Mouse (Mus musculus) heart, postnatal 36 days (tissue): ENCODE measurements around the gene Prss35. TPM values are rescaled to one million over a fixed set of nuclear protein-coding genes. Genes with fewer than 3 reads are reported as not detected.

ENCODE experiments used
- DNase-seq, 2 experiments: peaks; one replicate each; pipeline ENCODE4 v3.0.0; 2021 to 2022
- intact Hi-C: fragments of 180-260 bp; cut with DNase I; formaldehyde crosslinking; loops from one replicate; pipeline ENCODE4 v1.15.1; 2025
- total RNA-seq, 2 experiments: library from RNA; stranded (reverse); gene quantifications; 2 replicates each; pipeline ENCODE4 v1.2.3; 2021

Prss35 gene
- under 1 TPM; 0.27 to 0.42 TPM for total RNA-seq

DNA sequence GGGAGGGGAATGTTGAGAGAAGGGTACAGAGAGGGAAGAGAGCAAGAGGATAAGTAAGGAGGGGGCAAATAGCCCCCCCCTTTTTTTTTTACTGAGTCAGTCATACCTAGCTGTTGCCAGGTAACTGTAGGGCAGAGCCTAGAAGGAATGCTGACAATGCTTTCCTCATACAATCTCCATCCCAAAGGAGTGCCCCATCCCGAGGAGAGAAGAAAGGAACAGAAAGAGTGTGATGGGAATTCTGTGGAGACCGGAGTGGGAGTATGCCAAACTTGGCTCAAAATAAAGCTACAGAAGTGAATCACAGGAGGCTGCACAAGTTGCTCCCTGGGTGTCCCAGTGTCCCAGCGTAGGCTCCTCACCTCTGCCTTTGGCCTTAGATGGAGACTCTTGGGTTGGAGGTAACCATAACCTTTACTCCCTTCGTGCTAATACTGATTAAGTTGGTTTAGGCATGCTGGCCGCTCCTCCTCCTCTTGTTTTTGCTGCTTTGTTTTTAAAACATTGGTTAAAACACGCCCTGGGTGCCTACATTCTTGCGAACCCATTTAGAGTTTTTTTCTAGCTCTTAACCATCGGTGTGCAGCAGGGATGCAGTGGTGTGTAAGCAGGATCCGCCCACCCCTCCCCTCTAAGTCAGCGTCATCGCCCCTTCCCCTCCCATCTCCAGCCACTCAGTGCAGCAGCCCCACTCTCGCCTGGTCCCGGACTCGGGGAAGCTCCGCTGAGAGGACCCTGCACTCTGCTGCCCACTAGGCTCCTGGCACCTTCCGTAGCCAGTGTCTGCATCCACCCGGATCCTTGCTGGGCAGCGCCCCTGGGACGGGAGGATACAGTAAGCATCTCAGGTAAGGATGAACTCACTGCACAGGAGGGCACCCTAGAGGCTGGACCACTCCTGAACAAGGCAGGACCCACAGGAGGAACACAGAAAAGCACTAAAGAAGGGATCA, at the start of gene Prss35:
Gene Prss35 (plus strand): TSS at position 691 of the 953 bp plus-strand sequence.
- no peak for DNase-seq
- intact Hi-C loops = loop anchor here (5.0 kb wide), 1 partner anchor 101 kb away; no protein-coding TSS in a partner anchor

- intact Hi-C loops = no loop called here
These were observed 49.5 kb upstream of the Prss35 start for GRCm38 (mm10) chr9:86693935-86694334.

DNA sequence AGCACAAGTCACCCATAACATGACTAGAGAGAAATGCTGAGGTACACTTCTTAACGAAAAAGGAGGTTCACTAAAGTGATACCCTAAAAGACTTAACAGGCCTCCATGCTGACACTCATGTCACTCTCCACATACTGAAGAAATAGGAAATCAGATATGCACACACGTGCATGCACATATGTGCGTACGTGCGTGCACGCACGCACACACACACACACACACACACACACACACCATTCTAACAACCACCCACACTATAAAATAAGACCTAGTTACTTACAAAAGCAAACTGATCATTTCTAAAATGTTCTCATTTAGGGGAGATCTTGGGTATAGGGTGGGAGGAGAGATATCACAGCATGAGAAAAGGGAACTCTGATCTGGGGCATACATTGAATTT, 48.8 kb upstream of the Prss35 start:
- intact Hi-C loops = no loop called here
- DNase-seq = no peak

More at GRCm38 (mm10) chr9:86693935-86694334, 49.5 kb upstream of the Prss35 start:
- DNase-seq = no peak

DNA sequence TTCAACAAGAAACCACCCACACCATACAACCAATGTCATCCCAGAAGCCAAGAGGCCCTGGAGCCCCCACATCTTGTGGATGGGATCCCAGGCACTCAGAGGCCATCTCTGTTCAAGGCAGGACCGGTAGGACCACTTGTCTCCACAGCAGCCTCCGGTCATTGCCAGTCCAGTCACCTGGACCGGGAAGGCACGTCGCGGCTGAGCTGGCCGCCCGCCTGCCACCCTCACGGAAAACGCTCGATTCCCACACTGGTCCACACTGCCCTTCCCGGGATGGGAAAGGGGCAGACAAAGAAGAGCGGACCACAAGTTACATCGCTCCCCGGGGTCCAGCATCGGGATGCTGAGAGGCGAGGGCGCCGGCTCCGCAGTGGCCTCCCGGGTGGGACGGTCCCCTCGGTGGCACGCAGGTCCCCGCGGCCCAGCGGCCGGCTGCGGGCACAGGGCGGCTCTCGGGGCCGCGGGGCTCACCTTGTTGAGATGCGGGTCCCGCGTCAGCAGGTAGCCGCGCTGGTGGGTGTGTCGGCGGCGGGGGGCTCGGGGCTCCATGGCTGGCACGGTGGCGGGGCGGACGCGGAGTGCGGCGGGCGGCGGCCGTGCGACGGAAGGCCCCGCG, 48.1 kb upstream of the Prss35 start:
- intact Hi-C loops = no loop called here
- peak; percentile 40 to 47 for DNase-seq

- intact Hi-C loops = no loop called here
- DNase-seq = peak in 1 of 2 experiments; percentile 66
These were observed 47.6 kb upstream of the Prss35 start, which contains the start of gene Me1 for GRCm38 (mm10) chr9:86695818-86696261. TSS of gene Me1 (minus strand) at chr9:86695953.

DNA sequence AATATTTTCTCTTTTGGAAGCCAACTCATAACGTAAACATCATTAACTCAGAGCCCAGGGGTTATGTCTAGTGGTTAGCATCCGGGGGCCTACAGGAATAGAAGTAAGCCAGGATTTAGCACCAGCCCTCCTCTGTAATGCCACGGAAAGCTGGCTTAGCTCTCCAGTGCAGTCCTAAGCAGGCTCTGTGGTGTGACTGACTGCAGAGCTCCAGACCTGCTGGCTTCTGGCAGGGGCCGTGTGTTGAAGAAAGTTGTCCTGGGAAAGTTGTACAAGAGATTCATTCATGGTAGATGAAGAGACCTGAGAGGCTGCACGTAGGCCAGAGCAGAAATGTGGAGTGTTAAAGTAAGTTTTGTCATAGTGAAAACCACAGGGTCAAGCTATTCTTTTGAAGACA, 42.2 kb upstream of the Prss35 start:
- intact Hi-C loops = no loop called here
- no peak for DNase-seq

DNA sequence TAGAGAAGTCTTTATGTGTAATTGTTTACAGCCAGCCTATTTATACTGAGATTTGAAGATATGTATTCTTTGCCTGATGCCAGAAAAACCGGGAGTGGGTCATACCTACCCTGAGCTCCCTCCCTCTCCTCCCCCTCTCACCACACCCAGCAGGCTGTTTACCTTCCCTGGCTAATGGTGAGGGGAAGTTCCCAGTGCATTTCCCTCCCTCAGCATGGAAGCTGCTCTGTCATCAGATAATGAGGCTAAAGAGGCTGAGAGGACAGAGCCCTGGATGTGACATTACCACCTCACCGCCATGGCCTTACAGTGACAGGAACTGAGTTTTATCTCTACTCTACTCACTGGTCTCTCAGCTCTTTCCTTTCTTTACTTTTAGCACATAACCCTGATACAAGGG, 41.6 kb upstream of the Prss35 start:
- no peak for DNase-seq
- intact Hi-C loops = no loop called here

- no peak for DNase-seq
- intact Hi-C loops = no loop called here
These were observed 36.0 kb upstream of the Prss35 start for GRCm38 (mm10) chr9:86707431-86707830.

DNA sequence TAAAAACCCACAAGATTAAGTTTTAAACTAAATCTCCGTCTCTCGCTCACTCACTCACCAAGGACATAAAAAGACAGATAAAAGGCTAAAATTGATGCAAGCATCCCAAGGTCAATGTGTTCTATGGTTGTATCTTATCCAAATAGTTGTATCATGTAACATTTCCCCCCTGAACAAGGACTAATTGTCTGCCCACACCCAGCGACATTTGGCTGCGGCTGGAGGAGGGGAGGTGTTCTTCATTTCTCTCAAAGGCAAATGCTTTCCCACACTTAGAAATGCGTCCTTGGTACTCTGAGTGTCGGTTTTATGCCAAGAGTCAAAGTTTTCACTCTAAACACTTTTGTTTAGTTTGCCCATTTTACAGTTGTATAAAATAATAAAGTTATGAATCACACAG, 34.5 kb upstream of the Prss35 start:
- no peak for DNase-seq

DNA sequence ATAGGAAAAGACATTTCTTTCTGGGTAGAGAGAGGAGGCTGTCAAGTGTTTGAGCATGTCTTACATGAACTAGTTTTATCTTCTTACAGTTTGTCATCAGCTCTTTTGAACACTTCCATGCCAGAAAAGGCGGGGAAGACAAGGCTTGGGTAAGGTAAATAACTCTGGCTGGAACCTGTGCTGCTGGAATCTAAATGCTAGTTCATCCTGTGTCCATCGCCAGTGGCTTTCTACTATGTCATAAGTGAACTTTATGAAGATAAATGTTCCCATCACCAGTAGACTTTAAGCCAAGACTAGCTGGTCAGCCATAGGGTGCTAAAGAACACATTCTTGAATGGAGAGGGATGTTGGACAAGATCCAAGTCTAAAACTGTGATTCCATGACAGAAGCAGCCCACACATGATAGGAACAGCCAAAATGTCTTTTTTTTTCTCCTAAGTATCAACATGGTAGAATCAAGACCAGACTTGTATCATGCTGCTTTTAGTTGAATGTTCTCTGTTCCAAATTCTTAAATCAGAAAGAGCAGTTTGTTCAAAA, 33.3 kb upstream of the Prss35 start:
- intact Hi-C loops = no loop called here
- no peak for DNase-seq

More for the DNA sequence above, 34.5 kb upstream of the Prss35 start:
- intact Hi-C loops = no loop called here

GRCm38 (mm10) chr9:86712648-86713047, 30.8 kb upstream of the Prss35 start:
- intact Hi-C loops = no loop called here
- DNase-seq = no peak

DNA sequence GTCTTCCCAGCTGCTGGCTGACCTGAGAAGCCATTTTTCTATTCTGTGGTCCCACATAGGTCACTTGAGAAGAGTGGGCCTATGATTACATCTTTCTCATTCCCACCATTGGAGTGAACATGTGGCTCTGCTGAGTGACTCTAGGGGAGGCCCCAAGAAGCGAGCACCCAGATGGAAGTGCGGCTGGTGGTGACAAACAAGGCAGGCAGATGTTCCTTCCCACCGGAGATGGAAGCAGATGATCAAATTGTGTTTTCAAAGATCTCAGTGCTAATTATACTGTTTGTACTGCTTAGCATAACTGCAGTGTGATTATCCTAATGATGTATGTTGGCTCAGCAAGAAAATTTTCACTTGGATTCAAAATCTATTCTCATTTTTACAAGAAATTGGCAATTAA, 29.4 kb upstream of the Prss35 start:
- intact Hi-C loops = no loop called here
- DNase-seq = no peak

DNA sequence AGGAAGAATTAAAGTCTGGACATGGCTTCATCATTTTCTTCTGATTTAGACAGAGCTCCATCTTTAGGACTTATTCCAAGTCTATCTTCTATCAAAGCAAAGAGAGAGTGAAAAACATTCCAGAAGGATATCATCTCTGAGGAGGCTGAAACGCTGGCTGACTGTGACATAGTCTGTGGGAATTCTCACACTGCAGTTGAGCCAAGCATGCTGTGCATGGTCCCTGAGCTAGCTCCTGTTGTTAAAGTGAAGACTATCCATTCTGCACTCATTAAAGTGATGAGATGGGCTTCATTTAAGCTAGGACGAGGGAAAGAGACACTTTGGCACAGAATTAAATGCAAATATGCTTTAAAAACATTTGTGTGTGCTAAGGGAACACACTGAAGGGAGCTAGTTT, 26.9 kb upstream of the Prss35 start:
- DNase-seq = no peak
- intact Hi-C loops = no loop called here

- intact Hi-C loops = no loop called here
- no peak for DNase-seq
These were observed 26.3 kb upstream of the Prss35 start for GRCm38 (mm10) chr9:86717119-86717518.

GRCm38 (mm10) chr9:86720227-86720626, 23.2 kb upstream of the Prss35 start:
- DNase-seq = no peak
- intact Hi-C loops = no loop called here

GRCm38 (mm10) chr9:86720794-86721193, 22.7 kb upstream of the Prss35 start:
- DNase-seq = no peak
- intact Hi-C loops = no loop called here

DNA sequence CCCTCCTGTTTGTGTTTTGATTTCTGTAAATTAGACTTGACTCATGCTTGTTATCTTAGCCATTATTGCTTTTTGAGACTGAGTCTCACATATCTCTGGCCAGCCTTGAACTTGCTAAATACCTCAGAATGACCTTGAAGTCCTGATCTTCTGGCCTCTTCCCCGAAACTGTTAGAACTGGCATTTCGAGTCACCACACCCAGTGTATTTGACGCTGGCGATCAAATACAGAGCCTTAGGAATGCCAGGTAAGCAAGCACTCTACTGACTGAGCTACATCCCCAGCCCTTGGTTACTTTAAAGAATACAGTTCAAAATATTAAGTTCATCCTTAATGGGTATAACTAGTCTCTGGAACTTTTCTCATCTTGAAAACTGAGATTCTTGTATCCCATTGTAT, 18.4 kb upstream of the Prss35 start:
- intact Hi-C loops = no loop called here

DNA sequence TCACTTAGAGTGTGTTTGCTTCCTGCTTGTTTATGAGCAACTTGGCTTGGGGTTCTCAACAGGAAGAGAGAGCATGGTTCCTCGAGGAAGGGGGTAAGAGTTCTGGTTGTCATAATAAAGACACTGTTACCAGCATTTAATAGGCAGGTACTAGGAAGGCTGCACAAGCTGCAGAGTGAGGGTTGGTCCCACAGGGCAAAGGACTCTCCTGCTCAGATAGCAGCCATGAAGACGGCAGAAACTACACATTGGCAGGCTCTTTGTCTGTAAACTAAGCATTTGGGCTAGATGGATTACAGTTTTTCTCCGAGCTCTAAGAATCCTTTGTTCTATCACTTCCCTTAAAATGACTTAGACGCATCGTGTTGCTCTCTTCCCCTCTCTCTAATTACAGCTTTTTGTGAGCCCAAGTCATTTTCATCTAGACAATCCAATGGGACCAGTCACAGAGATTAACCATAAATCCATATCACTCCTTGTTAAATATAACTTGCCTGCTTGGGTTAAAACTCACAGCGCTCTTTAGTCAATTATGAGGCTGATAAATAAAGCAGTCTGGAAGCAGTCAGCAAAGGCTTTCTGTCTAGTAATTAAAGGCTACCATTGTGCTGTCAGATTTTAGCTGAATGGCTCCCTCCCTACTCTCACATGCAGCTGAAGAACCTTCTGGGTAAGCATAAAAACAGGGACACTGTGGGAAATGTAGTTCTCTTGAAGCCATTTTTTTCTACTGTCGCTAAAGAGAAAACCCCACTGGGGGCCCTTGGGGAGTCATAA, 17.7 kb upstream of the Prss35 start:
- DNase-seq = no peak
- intact Hi-C loops = no loop called here

More for the DNA sequence above, 18.4 kb upstream of the Prss35 start:
- DNase-seq = no peak

DNA sequence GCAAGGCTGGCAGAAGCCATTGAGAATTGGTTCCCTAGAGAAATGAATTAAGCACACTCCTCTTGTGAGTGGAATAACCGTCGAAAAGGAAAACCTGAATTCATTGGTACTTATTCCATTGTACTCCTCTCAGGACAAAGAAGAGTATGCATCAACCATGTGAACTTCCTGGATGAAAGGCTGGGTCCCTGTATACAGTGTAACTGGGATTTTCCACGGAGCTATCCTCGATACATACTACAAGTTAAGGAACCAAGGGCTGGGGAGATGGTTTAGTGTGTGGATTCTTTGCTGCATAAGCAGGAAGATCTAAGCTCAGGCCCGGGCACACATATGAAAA, 17.1 kb upstream of the Prss35 start:
- DNase-seq = no peak
- intact Hi-C loops = no loop called here

- intact Hi-C loops = no loop called here
- no peak for DNase-seq
These were observed 15.1 kb upstream of the Prss35 start for GRCm38 (mm10) chr9:86728214-86728814.
